Mouse (Mus musculus) lung, embryonic 16.5 days (tissue): Measurements from ENCODE around the gene Col26a1. TPM values are rescaled to one million over a fixed set of nuclear protein-coding genes. Genes with fewer than 3 reads are reported as not detected.

Experiments used
- ATAC-seq: fragments of 200-750 bp; cut with Nextera tagmentation; 2 replicates; pipeline ENCODE4 v1.8.0; 2017; ENCODE audit warnings: low read depth, mild to moderate bottlenecking, moderate library complexity
- H3K27ac ChIP-seq: fragments of 300-500 bp; sonication (generic); 2 replicates; pipeline ENCODE4 v1.5.1; 2014; ENCODE audit warnings: mild to moderate bottlenecking, control low read depth, low read length
- H3K27me3 ChIP-seq: fragments of 300-500 bp; sonication (generic); 2 replicates; pipeline ENCODE4 v1.6.1; 2014; ENCODE audit warnings: low read depth, low read length, mixed read lengths; ENCODE audit not compliant: control insufficient read depth, insufficient read depth
- H3K36me3 ChIP-seq: fragments of 300-500 bp; sonication (generic); 2 replicates; pipeline ENCODE4 v1.6.1; 2014; ENCODE audit warnings: low read length; ENCODE audit not compliant: control insufficient read depth, insufficient read depth
- H3K4me1 ChIP-seq: fragments of 300-500 bp; sonication (generic); replicated peaks from 2 replicates; pipeline ENCODE4 v1.6.1; 2014; ENCODE audit warnings: low read length, mixed read lengths; ENCODE audit not compliant: control insufficient read depth, insufficient read depth
- H3K4me2 ChIP-seq: fragments of 300-500 bp; sonication (generic); 2 replicates; pipeline ENCODE4 v1.6.1; 2014; ENCODE audit warnings: low read depth, low read length, control low read depth
- H3K4me3 ChIP-seq: fragments of 300-500 bp; sonication (generic); 2 replicates; pipeline ENCODE4 v1.5.1; 2014; ENCODE audit warnings: mild to moderate bottlenecking, low read length, control low read depth
- H3K9ac ChIP-seq: fragments of 300-500 bp; sonication (generic); 2 replicates; pipeline ENCODE4 v1.6.1; 2014; ENCODE audit warnings: low read length, control low read depth
- H3K9me3 ChIP-seq: fragments of 300-500 bp; sonication (generic); 2 replicates; pipeline ENCODE4 v1.6.1; 2016; ENCODE audit warnings: low read length; ENCODE audit not compliant: control insufficient read depth
- WGBS: fragments of 180-500 bp; shearing (Covaris S2); extraction: QIAGEN DNeasy Blood & Tissue Kit; methylation state at CpG from one replicate; pipeline ENCODE4 v1.1.7; 2014; 5-methylcytosine and 5-hydroxymethylcytosine counted together
- polyA plus RNA-seq: library from polyadenylated mRNA; unstranded; fragments of >200 nt; fragmentation: Nextera tagmentation; extraction: Ambion mirVana; gene quantifications from 2 replicates; pipeline ENCODE4 v1.2.1, GENCODE M21; 2015

Col26a1 gene
- polyA plus RNA-seq, 1 experiment from 2014 or later = 5.9 TPM

DNA sequence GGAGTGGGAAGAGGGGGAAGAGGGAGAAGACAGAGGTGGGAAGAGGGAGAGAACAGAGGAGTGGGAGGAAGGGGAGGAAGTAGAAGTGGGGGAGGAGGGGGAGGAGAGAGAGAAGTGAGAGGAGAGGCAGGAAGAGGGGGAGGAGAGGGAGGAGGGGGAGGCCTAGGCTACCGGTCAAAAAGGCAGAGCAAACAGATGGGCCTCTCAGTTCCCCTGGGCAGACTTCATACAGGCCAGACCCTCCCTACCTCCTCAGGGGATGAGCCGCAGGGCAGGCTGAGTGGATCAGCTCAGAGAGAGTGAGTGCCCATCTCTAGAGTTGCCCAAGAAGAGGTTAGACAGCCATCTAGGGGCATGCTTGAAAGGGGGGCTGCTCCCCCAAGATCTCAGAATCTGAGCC is 86.1 kb downstream of the Col26a1 start:
- Histone ChIP-seq H3K9ac (no peak overlapping the region), H3K9me3 (no peaks in the 10 kb centered on the region), H3K36me3 (no peaks in the 10 kb centered on the region), H3K4me3 (no peak overlapping the region), H3K4me1 (no peaks in the 10 kb centered on the region), H3K27ac (no peak overlapping the region), H3K27me3 (no peaks in the 10 kb centered on the region), H3K4me2 (no peak overlapping the region)
- ATAC-seq = no peak
- WGBS = 7% methylated on average over 2 of the region's 2 CpGs

DNA sequence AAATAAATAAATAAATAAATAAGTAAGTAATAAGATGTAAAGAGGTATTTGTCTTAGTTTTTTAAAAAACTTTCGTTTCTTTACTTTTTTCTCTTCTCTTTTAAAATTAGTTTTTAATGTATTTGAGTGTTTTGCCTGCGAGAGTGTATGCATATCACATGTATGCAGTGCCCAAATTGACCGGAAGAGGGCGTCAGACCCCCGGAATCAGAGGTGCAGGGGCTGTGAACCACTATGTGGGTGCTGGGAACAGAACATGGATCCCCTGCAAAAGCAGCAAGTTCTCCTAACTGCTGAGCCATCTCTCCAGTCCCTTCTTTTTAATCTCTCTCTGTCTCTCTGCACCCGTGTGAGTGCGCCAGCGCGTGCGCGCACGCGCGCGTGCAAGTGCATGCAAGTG is 89.2 kb downstream of the Col26a1 start:
- ATAC-seq = no peak
- Histone ChIP-seq H3K27ac (no peak overlapping the region), H3K4me2 (no peak overlapping the region), H3K4me3 (no peak overlapping the region), H3K36me3 (no peaks in the 10 kb centered on the region), H3K4me1 (no peaks in the 10 kb centered on the region; the same call in 1 of the 2 replicates), H3K9ac (no peak overlapping the region), H3K9me3 (no peaks in the 10 kb centered on the region), H3K27me3 (no peaks in the 10 kb centered on the region)
- 90% methylated on average over 15 of the region's 15 CpGs for WGBS

DNA sequence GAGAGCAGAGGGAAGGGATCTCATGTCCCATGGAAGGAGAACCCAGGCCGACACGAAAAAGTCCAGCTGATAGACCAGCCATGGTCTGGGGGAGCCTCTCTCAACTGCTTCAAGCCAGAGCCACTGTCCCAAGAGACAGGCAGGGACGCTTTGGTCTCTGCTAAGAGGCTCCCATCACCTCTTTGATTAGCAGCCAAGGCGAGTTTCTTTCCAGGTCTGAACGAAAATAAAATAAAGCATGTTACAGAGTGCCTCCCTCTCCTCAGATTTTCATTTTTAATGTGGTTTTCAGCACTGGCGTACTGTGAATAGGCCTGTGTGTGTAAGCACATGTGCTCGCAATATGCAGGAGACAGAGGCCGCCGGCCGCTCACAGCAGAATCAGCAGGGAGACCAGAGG is 90.5 kb downstream of the Col26a1 start:
- WGBS = 79% methylated on average over 10 of the region's 10 CpGs
- Histone ChIP-seq H3K4me2 (no peak overlapping the region), H3K9ac (no peak overlapping the region), H3K27me3 (no peaks in the 10 kb centered on the region), H3K4me3 (no peak overlapping the region), H3K4me1 (no peaks in the 10 kb centered on the region; the same call in 1 of the 2 replicates), H3K27ac (no peak overlapping the region), H3K9me3 (no peaks in the 10 kb centered on the region), H3K36me3 (no peaks in the 10 kb centered on the region)
- ATAC-seq = no peak

DNA sequence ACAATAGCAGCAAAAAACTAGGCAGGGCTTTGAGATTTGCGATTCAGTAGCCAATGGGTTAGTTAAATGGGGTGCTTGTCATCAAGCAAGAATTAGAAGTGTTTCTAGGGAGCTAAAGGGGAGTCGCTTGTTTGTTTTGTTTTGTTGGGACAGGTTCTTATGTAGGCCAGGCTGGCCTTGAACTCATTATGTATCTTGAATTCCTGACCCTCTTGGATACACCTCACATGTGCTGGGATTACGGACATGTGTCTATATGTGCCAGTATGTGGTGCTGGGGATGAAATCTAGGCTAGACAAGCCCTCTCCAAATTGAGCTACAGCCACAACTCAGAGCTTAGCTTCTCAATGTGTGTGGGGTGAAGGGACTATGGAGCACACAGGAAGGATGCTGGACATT is 91.8 kb downstream of the Col26a1 start:
- Histone ChIP-seq H3K4me3 (no peak overlapping the region), H3K36me3 (no peaks in the 10 kb centered on the region), H3K9me3 (no peaks in the 10 kb centered on the region), H3K27ac (no peak overlapping the region), H3K4me1 (no peaks in the 10 kb centered on the region; the same call in 1 of the 2 replicates), H3K9ac (no peak overlapping the region), H3K4me2 (0 out of 2 replicates have a peak overlapping the region, but pooled peaks have one; percentile 24), H3K27me3 (no peaks in the 10 kb centered on the region)
- ATAC-seq = 0 out of 2 replicates have a peak, but pooled peaks have one; percentile 10
- 45% methylated on average over 3 of the region's 3 CpGs for WGBS

DNA sequence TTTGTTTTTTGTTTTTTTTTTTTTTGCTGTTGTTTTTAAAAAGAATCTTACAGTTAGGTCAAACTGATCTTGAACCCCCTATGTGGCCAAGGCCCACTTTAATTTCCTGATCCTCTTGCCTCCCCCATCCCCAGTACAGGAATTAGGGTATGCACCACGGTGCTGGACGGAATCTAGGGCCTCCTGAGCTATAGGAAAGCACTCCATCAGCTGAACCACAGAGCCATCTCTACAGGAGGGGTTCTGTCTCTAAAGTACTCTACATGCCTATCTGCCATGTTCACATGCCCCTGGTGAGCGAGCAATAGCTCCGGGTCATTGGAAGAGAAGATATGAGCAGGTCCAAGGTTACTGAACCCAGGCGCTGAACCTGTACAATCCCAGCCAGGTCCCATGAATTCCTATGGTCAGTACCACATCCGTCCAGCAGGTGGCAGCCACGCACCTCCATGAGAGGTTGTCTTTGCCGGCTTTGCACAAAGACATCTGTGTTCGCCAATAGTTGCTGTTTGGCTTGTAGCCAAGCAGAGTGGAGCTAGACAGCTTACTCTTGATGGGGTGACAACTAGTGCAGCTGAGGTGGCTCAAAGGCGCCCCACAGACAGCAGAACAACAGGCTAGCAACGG is 92.3 kb downstream of the Col26a1 start:
- Histone ChIP-seq H3K4me3 (no peak overlapping the region), H3K4me2 (0 out of 2 replicates have a peak overlapping the region, but pooled peaks have one; percentile 24), H3K4me1 (no peaks in the 10 kb centered on the region; the same call in 1 of the 2 replicates), H3K27ac (no peak overlapping the region), H3K36me3 (no peaks in the 10 kb centered on the region), H3K9ac (no peak overlapping the region), H3K27me3 (no peaks in the 10 kb centered on the region), H3K9me3 (no peaks in the 10 kb centered on the region)
- 8% methylated on average over 11 of the region's 11 CpGs for WGBS
- peak; percentile 95 for ATAC-seq

DNA sequence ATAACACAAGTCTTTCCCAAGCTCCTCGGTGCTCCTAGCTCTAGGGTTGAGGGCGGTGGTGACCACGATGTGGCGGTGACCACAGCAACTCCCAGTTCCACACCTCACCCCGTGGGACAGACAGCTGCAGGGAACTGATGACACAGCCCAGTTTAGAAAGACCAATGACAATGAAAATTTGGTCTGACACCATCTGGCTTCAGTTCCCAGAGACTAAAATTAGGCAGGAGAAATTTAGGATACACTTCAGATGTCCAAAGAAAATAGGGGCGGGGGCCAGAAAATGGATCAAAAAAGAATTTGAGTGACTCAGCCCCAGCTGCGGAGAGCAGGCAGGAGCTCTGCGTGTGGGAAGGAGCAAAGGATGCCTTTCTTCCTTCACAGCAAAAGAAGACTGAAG is 98.5 kb downstream of the Col26a1 start:
- Histone ChIP-seq H3K27me3 (no peaks in the 10 kb centered on the region), H3K27ac (no peak overlapping the region), H3K4me1 (no peaks in the 10 kb centered on the region), H3K9me3 (no peaks in the 10 kb centered on the region), H3K4me2 (no peak overlapping the region), H3K4me3 (no peak overlapping the region), H3K9ac (no peak overlapping the region), H3K36me3 (no peaks in the 10 kb centered on the region)
- no peak for ATAC-seq
- 72% methylated on average over 8 of the region's 8 CpGs for WGBS

DNA sequence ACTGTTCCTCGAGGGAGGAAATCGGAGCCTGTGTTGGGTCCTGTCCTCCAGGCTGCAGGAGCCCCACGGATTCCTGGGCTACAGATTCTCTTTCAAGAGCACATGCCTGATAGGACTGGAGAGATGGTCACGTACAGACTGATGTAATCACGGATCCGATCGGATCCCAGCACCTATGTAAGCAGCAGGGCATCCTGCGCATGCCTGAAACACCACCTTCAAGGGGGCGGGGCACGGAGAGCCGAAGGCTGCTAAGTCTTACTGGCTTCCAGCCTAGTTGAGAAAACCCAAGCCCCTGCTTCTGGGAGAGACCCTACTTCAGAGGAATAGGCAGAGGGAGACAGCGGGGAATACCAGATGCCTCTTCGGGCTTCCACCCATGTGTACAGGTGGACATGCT is 100.4 kb downstream of the Col26a1 start:
- Histone ChIP-seq H3K9ac (no peak overlapping the region), H3K9me3 (no peaks in the 10 kb centered on the region), H3K36me3 (no peaks in the 10 kb centered on the region), H3K4me1 (no peaks in the 10 kb centered on the region), H3K27ac (no peak overlapping the region), H3K4me3 (no peak overlapping the region), H3K27me3 (no peaks in the 10 kb centered on the region), H3K4me2 (peak overlapping the region; percentile 37)
- 49% methylated on average over 13 of the region's 13 CpGs for WGBS
- no peak for ATAC-seq

DNA sequence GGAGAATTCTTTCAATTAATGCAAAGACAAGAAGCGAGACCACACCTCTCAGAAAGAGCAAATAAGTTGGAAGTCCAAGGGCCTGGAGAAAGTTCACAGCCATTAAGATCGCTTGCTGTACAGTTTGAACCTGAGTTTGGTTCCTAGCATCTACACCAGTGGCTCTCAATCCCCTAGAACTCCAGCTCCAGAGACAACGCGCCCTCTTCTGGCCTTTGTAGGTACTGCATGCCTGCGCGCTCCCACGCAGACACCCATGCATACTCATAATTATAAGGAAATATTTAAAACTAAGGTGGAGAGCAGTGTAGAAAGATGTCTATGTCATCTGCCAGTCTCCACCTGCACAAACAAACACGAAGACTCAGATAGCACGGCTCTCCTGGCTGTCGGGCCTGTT is 102.5 kb downstream of the Col26a1 start:
- no peak for ATAC-seq
- H3K4me3 ChIP-seq = no peak overlapping the region
- no peak overlapping the region for H3K4me2 ChIP-seq
- H3K9ac ChIP-seq = no peak overlapping the region
- H3K27ac ChIP-seq = no peak overlapping the region
- no peaks in the 10 kb centered on the region for H3K27me3 ChIP-seq
- H3K36me3 ChIP-seq = no peaks in the 10 kb centered on the region
- no peaks in the 10 kb centered on the region for H3K9me3 ChIP-seq
- H3K4me1 ChIP-seq = no peaks in the 10 kb centered on the region
- WGBS = 38% methylated on average over 10 of the region's 10 CpGs

DNA sequence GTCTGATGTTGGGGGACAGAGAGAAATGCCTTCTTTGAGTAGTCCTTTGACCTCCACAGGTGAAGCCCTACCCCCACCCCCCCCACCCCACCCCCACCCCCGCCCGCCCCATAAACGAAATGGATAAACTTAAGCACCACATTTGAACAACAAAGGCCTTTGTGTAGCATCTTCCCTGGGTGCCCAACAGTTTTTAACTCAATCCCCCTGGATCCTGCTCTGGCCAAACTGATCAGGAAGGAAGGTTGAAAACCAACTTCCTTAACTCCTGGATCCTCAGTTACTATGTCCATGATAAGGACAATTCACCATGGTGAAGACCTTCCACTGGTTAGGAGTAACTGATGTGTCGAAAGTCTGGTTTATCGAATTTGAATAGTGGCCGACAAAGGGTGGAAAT is 103.1 kb downstream of the Col26a1 start:
- no peaks in the 10 kb centered on the region for H3K27me3 ChIP-seq
- no peaks in the 10 kb centered on the region for H3K36me3 ChIP-seq
- no peaks in the 10 kb centered on the region for H3K4me1 ChIP-seq
- WGBS = 86% methylated on average over 6 of the region's 6 CpGs
- H3K9me3 ChIP-seq = 0 out of 2 replicates have a peak, but pooled peaks cover 3% of the 10 kb centered on the region
- H3K4me2 ChIP-seq = no peak overlapping the region
- no peak overlapping the region for H3K27ac ChIP-seq
- H3K9ac ChIP-seq = no peak overlapping the region
- H3K4me3 ChIP-seq = no peak overlapping the region
- no peak for ATAC-seq
